Mouse (Mus musculus) liver, embryonic 16.5 days (tissue): Measurements from ENCODE around the gene Tnk1. TPM values are rescaled to one million over a fixed set of nuclear protein-coding genes. Genes with fewer than 3 reads are reported as not detected.

Experiments
- ATAC-seq: fragments of 200-750 bp; cut with Nextera tagmentation; 2 replicates; pipeline ENCODE4 v1.8.0; 2017; ENCODE audit warnings: low read depth, mild to moderate bottlenecking, moderate number of reproducible peaks, moderate library complexity
- H3K27ac ChIP-seq: fragments of 300-500 bp; sonication (generic); 2 replicates; pipeline ENCODE4 v1.5.1; 2014; ENCODE audit warnings: mild to moderate bottlenecking, low read length
- H3K27me3 ChIP-seq: fragments of 300-500 bp; sonication (generic); 2 replicates; pipeline ENCODE4 v1.6.1; 2014; ENCODE audit warnings: low read depth, low read length, mixed read lengths; ENCODE audit not compliant: control insufficient read depth, insufficient read depth
- H3K36me3 ChIP-seq: fragments of 300-500 bp; sonication (generic); 2 replicates; pipeline ENCODE4 v1.6.1; 2014; ENCODE audit warnings: mild to moderate bottlenecking; ENCODE audit not compliant: control insufficient read depth, insufficient read depth
- H3K4me1 ChIP-seq: fragments of 300-500 bp; sonication (generic); 2 replicates; pipeline ENCODE4 v1.6.1; 2014; ENCODE audit warnings: low read depth, low read length, mixed read lengths; ENCODE audit not compliant: control insufficient read depth
- H3K4me2 ChIP-seq: fragments of 300-500 bp; sonication (generic); 2 replicates; pipeline ENCODE4 v1.6.1; 2014; ENCODE audit warnings: low read depth, low read length, mixed read lengths
- H3K4me3 ChIP-seq: fragments of 300-500 bp; sonication (generic); 2 replicates; pipeline ENCODE4 v1.5.1; 2014; ENCODE audit warnings: low read depth, mild to moderate bottlenecking, low read length
- H3K9ac ChIP-seq: fragments of 300-500 bp; sonication (generic); 2 replicates; pipeline ENCODE4 v1.6.1; 2014; ENCODE audit warnings: low read depth, low read length
- H3K9me3 ChIP-seq: fragments of 300-500 bp; sonication (generic); replicated peaks from 2 replicates; pipeline ENCODE4 v1.6.1; 2016; ENCODE audit warnings: low read length; ENCODE audit not compliant: control insufficient read depth
- WGBS: fragments of 180-500 bp; shearing (Covaris S2); extraction: QIAGEN DNeasy Blood & Tissue Kit; methylation state at CpG from one replicate; pipeline ENCODE4 v1.1.7; 2014; ENCODE audit not compliant: insufficient replicate concordance; 5-methylcytosine and 5-hydroxymethylcytosine counted together
- microRNA-seq: library from miRNA; unstranded; fragments of <30 nt; microRNA quantifications from one replicate; pipeline ENCODE4, GENCODE M21; 2016
- polyA plus RNA-seq: library from polyadenylated mRNA; unstranded; fragments of >200 nt; fragmentation: Nextera tagmentation; extraction: Ambion mirVana; gene quantifications from 2 replicates; pipeline ENCODE4 v1.2.1, GENCODE M21; 2015

The Tnk1 gene
- polyA plus RNA-seq, 1 experiment from 2014 or later: 0.74 TPM

- 23% methylated on average over 12 of the region's 12 CpGs for WGBS
- Histone ChIP-seq H3K4me2 (peak overlapping the region; percentile 78; the same call in 1 of the 2 replicates), H3K27ac (no peak overlapping the region), H3K36me3 (no peaks in the 10 kb centered on the region), H3K4me1 (peaks cover 37% of the 10 kb centered on the region), H3K27me3 (peaks cover 71% of the 10 kb centered on the region), H3K9ac (no peak overlapping the region), H3K4me3 (no peak overlapping the region), H3K9me3 (no peaks in the 10 kb centered on the region)
- no peak for ATAC-seq
Observed at GRCm38 (mm10) chr11:69804652-69804940, 53.9 kb downstream of the Tnk1 start.

GRCm38 (mm10) chr11:69803786-69804651, 54.5 kb downstream of the Tnk1 start:
- 3% methylated on average over 60 of the region's 60 CpGs for WGBS
- no peaks in the 10 kb centered on the region for H3K36me3 ChIP-seq

DNA sequence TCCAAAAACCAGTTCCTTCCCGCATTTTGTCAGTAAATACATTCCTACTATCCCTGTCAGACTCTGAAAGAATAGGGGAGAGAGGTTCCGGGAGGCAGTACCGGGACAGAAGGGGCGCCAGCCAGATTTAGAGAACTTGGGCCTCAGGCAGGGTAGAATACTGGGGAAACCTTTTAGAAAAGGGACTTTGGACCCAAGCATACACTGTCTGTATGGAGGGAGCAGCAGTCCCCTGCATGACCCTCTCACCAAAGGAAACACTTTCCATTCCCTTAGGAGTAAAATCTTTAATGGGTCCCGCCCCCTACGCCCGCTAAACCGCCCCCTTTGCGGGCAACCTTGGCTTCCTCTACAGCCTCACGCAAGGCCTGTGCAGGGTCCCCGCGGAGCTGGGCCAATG, 55.2 kb downstream of the Tnk1 start:
- WGBS: 2% methylated on average over 12 of the region's 12 CpGs
- H3K27ac ChIP-seq: peak overlapping the region; percentile 29; the same call in 1 of the 2 replicates
- peaks cover 37% of the 10 kb centered on the region for H3K4me1 ChIP-seq

More at GRCm38 (mm10) chr11:69803786-69804651, 54.5 kb downstream of the Tnk1 start:
- Histone ChIP-seq H3K27ac (peak overlapping the region; percentile 29; the same call in 1 of the 2 replicates), H3K4me1 (peaks cover 37% of the 10 kb centered on the region), H3K4me2 (peak overlapping the region; percentile 78), H3K9me3 (no peaks in the 10 kb centered on the region), H3K27me3 (peaks cover 77% of the 10 kb centered on the region), H3K9ac (peak overlapping the region; percentile 41), H3K4me3 (peak overlapping the region; percentile 57)
- peak; percentile 72 for ATAC-seq

DNA sequence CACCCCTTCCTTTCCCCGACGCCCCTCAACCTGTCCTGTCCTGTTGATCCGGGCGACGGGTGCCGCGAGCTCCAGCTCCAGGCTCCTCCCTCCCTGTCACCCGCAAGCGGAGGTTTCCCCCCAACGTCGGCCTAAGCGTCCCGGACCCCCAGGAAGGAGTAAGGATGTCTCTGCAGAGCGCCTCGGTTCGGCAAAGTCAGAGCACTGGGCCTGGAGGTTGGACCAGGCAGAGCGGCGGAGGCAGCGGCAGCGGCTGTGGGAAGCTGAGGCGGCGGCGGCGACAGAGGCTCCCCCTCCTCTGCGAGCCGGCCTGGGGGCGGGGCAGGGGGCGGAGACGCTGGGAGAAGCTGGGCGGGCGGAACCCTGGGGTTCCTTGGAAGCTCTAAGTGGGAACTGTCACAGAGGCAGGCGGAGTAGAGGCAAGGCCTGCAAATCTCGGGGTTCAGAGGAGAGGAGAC, 55.9 kb downstream of the Tnk1 start:
- H3K36me3 ChIP-seq: no peaks in the 10 kb centered on the region
- no peaks in the 10 kb centered on the region for H3K9me3 ChIP-seq
- peaks cover 89% of the 10 kb centered on the region for H3K27me3 ChIP-seq
- peak overlapping the region; percentile 36; the same call in 1 of the 2 replicates for H3K9ac ChIP-seq
- no peak overlapping the region for H3K27ac ChIP-seq
- peak overlapping the region; percentile 78 for H3K4me2 ChIP-seq
- H3K4me3 ChIP-seq: peak overlapping the region; percentile 57
- whole genome bisulfite sequencing: under 1% methylated on average over 32 of the region's 33 CpGs
- H3K4me1 ChIP-seq: peaks cover 37% of the 10 kb centered on the region
- ATAC-seq: peak; percentile 43; the same call in 1 of the 2 replicates

More for the DNA sequence above, 55.2 kb downstream of the Tnk1 start:
- Histone ChIP-seq H3K4me2 (peak overlapping the region; percentile 78), H3K27me3 (peaks cover 83% of the 10 kb centered on the region), H3K36me3 (no peaks in the 10 kb centered on the region), H3K9ac (peak overlapping the region; percentile 41), H3K4me3 (peak overlapping the region; percentile 57), H3K9me3 (no peaks in the 10 kb centered on the region)
- peak; percentile 34 for ATAC-seq

DNA sequence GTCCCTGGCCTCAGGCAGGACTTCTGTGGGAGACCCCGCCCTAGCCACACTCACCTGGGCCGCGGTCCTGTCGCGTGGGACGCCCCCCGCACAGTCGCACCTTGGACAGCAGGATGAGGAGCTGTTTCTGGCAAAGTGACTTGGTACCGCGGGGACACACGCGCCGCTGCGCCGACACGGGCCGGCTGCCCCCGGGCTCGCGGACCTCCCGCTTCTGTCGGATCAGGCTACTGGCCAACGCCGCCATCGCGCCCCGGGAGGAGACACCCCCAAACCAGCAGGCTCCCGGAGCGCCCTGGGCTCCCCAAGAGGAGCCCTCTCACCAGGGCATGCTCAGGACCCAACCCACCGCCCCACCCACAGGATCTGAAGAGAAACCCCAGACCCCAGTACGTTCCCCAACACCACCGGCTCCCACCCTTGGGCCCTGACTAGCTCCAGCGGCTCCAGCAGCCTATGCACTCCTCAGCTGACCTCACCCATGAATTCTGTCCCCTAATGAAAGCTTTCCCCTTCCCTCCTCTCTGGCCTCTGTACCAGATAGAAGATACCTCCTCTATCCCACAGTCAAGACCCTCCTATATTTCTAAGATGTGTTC, 57.1 kb downstream of the Tnk1 start, which contains the start of gene Fgf11:
Fgf11 (minus strand) TSS at position 479 of the 599 bp plus-strand sequence.
- Histone ChIP-seq H3K27ac (no peak within 1 kb of the TSS), H3K4me1 (peaks cover 37% of the 10 kb centered on the region)

More for the DNA sequence above, 57.1 kb downstream of the Tnk1 start, which contains the start of gene Fgf11:
- 3% methylated on average over 33 of the region's 33 CpGs for whole genome bisulfite sequencing
- Histone ChIP-seq H3K27me3 (peaks cover 96% of the 10 kb centered on the region), H3K9ac (peak within 1 kb of the TSS; percentile 36; the same call in 1 of the 2 replicates), H3K36me3 (no peaks in the 10 kb centered on the region), H3K4me3 (peak within 1 kb of the TSS; percentile 57), H3K4me2 (peak within 1 kb of the TSS; percentile 78), H3K9me3 (no peaks in the 10 kb centered on the region)
- no peak for ATAC-seq

Small RNA genes lying within 50 kb of the gene (microRNA-seq; reads per million reads assigned to microRNA genes)
- not detected for gene Mir6924

Other genes with a start within 250 kb of the Tnk1 start
- 26.2 and 27.9 TPM in 2 replicates for gene Shbg, start 240.8 kb downstream of the Tnk1 start, polyA plus RNA-seq
- gene Sat2, start 236.7 kb downstream of the Tnk1 start, polyA plus RNA-seq: 10.4 and 11.5 TPM in 2 replicates
- gene Fxr2, start 225.7 kb downstream of the Tnk1 start, polyA plus RNA-seq: 7.0 and 8.1 TPM in 2 replicates
- 0.11 TPM in 1 of 2 replicates, not detected in the other for gene Sox15, start 203.4 kb downstream of the Tnk1 start, polyA plus RNA-seq
- 34.5 and 35.0 TPM in 2 replicates for gene Mpdu1, start 196.1 kb downstream of the Tnk1 start, polyA plus RNA-seq
- gene Cd68, start 192.6 kb downstream of the Tnk1 start, polyA plus RNA-seq: 32.0 and 35.4 TPM in 2 replicates
- gene Eif4a1, start 186.3 kb downstream of the Tnk1 start, polyA plus RNA-seq: 223 and 225 TPM in 2 replicates
- gene Senp3, start 176.6 kb downstream of the Tnk1 start, polyA plus RNA-seq: 22.7 and 24.9 TPM in 2 replicates
- gene Tnfsf13, start 172.9 kb downstream of the Tnk1 start, polyA plus RNA-seq: 0.17 and 0.40 TPM in 2 replicates
- gene Tnfsf12, start 162.9 kb downstream of the Tnk1 start, polyA plus RNA-seq: 2.5 and 2.8 TPM in 2 replicates
- gene Tnfsfm13, start 162.6 kb downstream of the Tnk1 start, polyA plus RNA-seq: 0.95 and 1.1 TPM in 2 replicates
- gene Polr2a, start 100.1 kb downstream of the Tnk1 start, polyA plus RNA-seq: 11.1 and 11.9 TPM in 2 replicates
- gene Slc35g3, start 96.8 kb downstream of the Tnk1 start, polyA plus RNA-seq: 0.07 TPM in 1 of 2 replicates, not detected in the other
- 0.61 and 0.81 TPM in 2 replicates for gene Zbtb4, start 92.8 kb downstream of the Tnk1 start, polyA plus RNA-seq
- 0.61 and 0.96 TPM in 2 replicates for gene Chrnb1, start 62.8 kb downstream of the Tnk1 start, polyA plus RNA-seq
- 0.19 and 0.21 TPM in 2 replicates for gene Fgf11, start 56.9 kb downstream of the Tnk1 start, polyA plus RNA-seq
- gene Tmem102, start 53.1 kb downstream of the Tnk1 start, polyA plus RNA-seq: 0.62 and 1.0 TPM in 2 replicates
- gene Gm39566, start 43.4 kb downstream of the Tnk1 start, polyA plus RNA-seq: not detected in 2 replicates
- not detected in 2 replicates for gene Spem2, start 40.3 kb downstream of the Tnk1 start, polyA plus RNA-seq
- not detected in 2 replicates for gene Spem1, start 36.5 kb downstream of the Tnk1 start, polyA plus RNA-seq
- gene Nlgn2, start 20.9 kb downstream of the Tnk1 start, polyA plus RNA-seq: 0.66 and 0.83 TPM in 2 replicates
- 404 and 413 TPM in 2 replicates for gene Tmem256, start 20.2 kb downstream of the Tnk1 start, polyA plus RNA-seq
- 22.0 and 27.8 TPM in 2 replicates for gene Plscr3, start 12.4 kb downstream of the Tnk1 start, polyA plus RNA-seq
- not detected in 2 replicates for gene Tmem95, start 19.3 kb upstream of the Tnk1 start, polyA plus RNA-seq
- gene Kctd11, start 22.7 kb upstream of the Tnk1 start, polyA plus RNA-seq: 1.3 and 1.4 TPM in 2 replicates
- gene Acap1, start 36.8 kb upstream of the Tnk1 start, polyA plus RNA-seq: 6.5 and 6.8 TPM in 2 replicates
- 0.46 and 0.76 TPM in 2 replicates for gene 2810408A11Rik, start 42.3 kb upstream of the Tnk1 start, polyA plus RNA-seq
- 2.2 and 2.6 TPM in 2 replicates for gene Neurl4, start 42.3 kb upstream of the Tnk1 start, polyA plus RNA-seq
- gene Gps2, start 55.2 kb upstream of the Tnk1 start, polyA plus RNA-seq: 81.1 and 83.1 TPM in 2 replicates
- 1,065 and 1,134 TPM in 2 replicates for gene Eif5a, start 63.2 kb upstream of the Tnk1 start, polyA plus RNA-seq
- 0.18 TPM in 1 of 2 replicates, not detected in the other for gene Ybx2, start 77.1 kb upstream of the Tnk1 start, polyA plus RNA-seq
- 18.4 and 22.6 TPM in 2 replicates for gene Slc2a4, start 89.5 kb upstream of the Tnk1 start, polyA plus RNA-seq
- gene Cldn7, start 106.0 kb upstream of the Tnk1 start, polyA plus RNA-seq: 5.4 and 11.7 TPM in 2 replicates
- 7.1 and 7.3 TPM in 2 replicates for gene Ctdnep1, start 122.4 kb upstream of the Tnk1 start, polyA plus RNA-seq
- 55.1 and 57.2 TPM in 2 replicates for gene Elp5, start 123.8 kb upstream of the Tnk1 start, polyA plus RNA-seq
- 255 and 280 TPM in 2 replicates for gene Gabarap, start 132.4 kb upstream of the Tnk1 start, polyA plus RNA-seq
- 17.5 and 18.2 TPM in 2 replicates for gene Phf23, start 137.0 kb upstream of the Tnk1 start, polyA plus RNA-seq
- gene Dvl2, start 141.9 kb upstream of the Tnk1 start, polyA plus RNA-seq: 4.4 and 5.1 TPM in 2 replicates
- 127 and 138 TPM in 2 replicates for gene Acadvl, start 156.7 kb upstream of the Tnk1 start, polyA plus RNA-seq
- gene Dlg4, start 158.2 kb upstream of the Tnk1 start, polyA plus RNA-seq: 0.40 and 0.53 TPM in 2 replicates
- gene Asgr1, start 195.4 kb upstream of the Tnk1 start, polyA plus RNA-seq: 5.0 and 6.0 TPM in 2 replicates
- gene Asgr2, start 233.9 kb upstream of the Tnk1 start, polyA plus RNA-seq: 12.9 and 13.1 TPM in 2 replicates